Mouse (Mus musculus) myocyte (in vitro differentiated cells): ENCODE measurements around the gene Oprl1. TPM values are rescaled to one million over a fixed set of nuclear protein-coding genes. Genes with fewer than 3 reads are reported as not detected.

Source experiments
- H3K27me3 ChIP-seq: one replicate; pipeline ENCODE4 v1.6.1; 2011; ENCODE audit not compliant: control insufficient read depth, insufficient read depth, insufficient read length
- H3K36me3 ChIP-seq: one replicate; pipeline ENCODE4 v1.6.1; 2011; ENCODE audit not compliant: control insufficient read depth, insufficient read depth
- H3K4me2 ChIP-seq: one replicate; pipeline ENCODE4 v1.6.1; 2011; ENCODE audit warnings: low read depth, control low read depth
- H3K4me3 ChIP-seq: one replicate; pipeline ENCODE4 v1.5.1; 2011; ENCODE audit warnings: mild to moderate bottlenecking, control low read depth, moderate library complexity
- H3K79me2 ChIP-seq: one replicate; pipeline ENCODE4 v1.6.1; 2011; ENCODE audit not compliant: control insufficient read depth, insufficient read depth
- H3ac ChIP-seq: one replicate; pipeline ENCODE4 v1.6.1; 2011; ENCODE audit not compliant: control insufficient read depth, insufficient read length
- CEBPB ChIP-seq: IDR thresholded peaks from 2 replicates; pipeline ENCODE4 v1.6.1; 2011; ENCODE audit warnings: mild to moderate bottlenecking, moderate library complexity; ENCODE audit not compliant: poor library complexity, insufficient read depth, severe bottlenecking
- E2F4 ChIP-seq: IDR thresholded peaks from one replicate; pipeline ENCODE4 v1.6.1; 2011; ENCODE audit warnings: mild to moderate bottlenecking, control low read depth, moderate library complexity; ENCODE audit not compliant: insufficient read depth
- MAX ChIP-seq: IDR thresholded peaks from one replicate; pipeline ENCODE4 v1.6.1; 2011; ENCODE audit warnings: low read depth, mild to moderate bottlenecking, control low read depth
- MYOD1 ChIP-seq, 3 experiments: IDR thresholded peaks; one replicate each; pipeline ENCODE4 v1.6.1; 2011; ENCODE audit warnings: control low read depth in 2 of 3, low read depth in 2 of 3, mild to moderate bottlenecking in 2 of 3, moderate library complexity in 1 of 3; ENCODE audit not compliant: insufficient read length in 2 of 3, control insufficient read depth in 1 of 3
- MYOG ChIP-seq, 3 experiments: IDR thresholded peaks; one replicate each; pipeline ENCODE4 v1.6.1; 2011; ENCODE audit warnings: control low read depth in 2 of 3, low read depth in 2 of 3, mild to moderate bottlenecking in 2 of 3; ENCODE audit not compliant: insufficient read length in 2 of 3, control insufficient read depth in 1 of 3, insufficient read depth in 1 of 3
- POLR2A ChIP-seq: IDR thresholded peaks from one replicate; pipeline ENCODE4 v1.6.1; 2011; ENCODE audit warnings: low read depth, mild to moderate bottlenecking, control low read depth, moderate library complexity; ENCODE audit not compliant: insufficient read length
- POLR2AphosphoS2 ChIP-seq: IDR thresholded peaks from one replicate; pipeline ENCODE4 v1.6.1; 2011; ENCODE audit warnings: low read depth, control low read depth; ENCODE audit not compliant: insufficient read length
- REST ChIP-seq: IDR thresholded peaks from one replicate; pipeline ENCODE4 v1.6.1; 2011; ENCODE audit warnings: mild to moderate bottlenecking, control low read depth, moderate library complexity; ENCODE audit not compliant: insufficient read depth, insufficient read length
- SRF ChIP-seq: IDR thresholded peaks from one replicate; pipeline ENCODE4 v1.6.1; 2011; ENCODE audit warnings: low read depth; ENCODE audit not compliant: control insufficient read depth, insufficient read length
- TCF12 ChIP-seq: IDR thresholded peaks from one replicate; pipeline ENCODE4 v1.6.1; 2011; ENCODE audit warnings: mild to moderate bottlenecking, control low read depth; ENCODE audit not compliant: poor library complexity, insufficient read depth, severe bottlenecking
- TCF3 ChIP-seq: IDR thresholded peaks from one replicate; pipeline ENCODE4 v1.6.1; 2011; ENCODE audit warnings: low read depth, control low read depth; ENCODE audit not compliant: insufficient read length
- USF1 ChIP-seq: IDR thresholded peaks from one replicate; pipeline ENCODE4 v1.6.1; 2011; ENCODE audit warnings: low read depth, mild to moderate bottlenecking, control low read depth, moderate library complexity
- polyA plus RNA-seq: library from polyadenylated mRNA; unstranded; fragments of >200 nt; fragmentation: generic; extraction: Trizol; gene quantifications from one replicate; pipeline ENCODE4 v1.2.1, GENCODE M21; 2012; ENCODE audit warnings: missing spikeins

Oprl1 gene
- polyA plus RNA-seq, 1 experiment: not detected

DNA sequence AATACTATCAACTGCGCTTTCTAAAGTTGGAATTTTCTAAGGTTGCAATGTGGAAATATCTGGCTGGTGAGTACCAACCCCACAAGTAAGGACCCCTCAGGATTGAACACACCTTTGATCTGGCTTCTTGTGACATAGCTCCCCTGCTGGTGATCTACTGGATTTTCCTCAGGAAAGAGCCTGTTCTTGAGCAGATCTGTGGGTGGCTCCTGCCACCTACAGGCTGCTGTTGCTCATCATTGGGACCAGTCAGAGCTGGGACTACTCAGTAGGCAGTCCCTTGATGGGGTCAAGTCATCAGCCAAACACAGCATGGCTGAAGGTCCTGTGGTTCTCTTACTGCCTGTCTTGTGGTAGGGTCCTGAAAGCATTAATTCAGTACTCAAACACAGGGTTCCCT, 36.0 kb upstream of the Oprl1 start:
- no peaks in the 10 kb centered on the region for H3K36me3 ChIP-seq
- H3ac ChIP-seq: no peak overlapping the region
- peaks cover 4% of the 10 kb centered on the region for H3K27me3 ChIP-seq
- H3K4me3 ChIP-seq: no peak overlapping the region
- no peak overlapping the region for H3K4me2 ChIP-seq
- no peaks in the 10 kb centered on the region for H3K79me2 ChIP-seq
- TF ChIP-seq MAX (no peak), MYOD1 (IDR thresholded peaks at IDR 0.05; ENCODE audit: control insufficient read depth in 1 of 3, insufficient read length in 2 of 3, low read depth in 2 of 3) (no peak), TCF12 (no peak), MYOG (IDR thresholded peaks at IDR 0.05; ENCODE audit: control insufficient read depth in 1 of 3, insufficient read depth in 1 of 3, insufficient read length in 2 of 3, low read depth in 2 of 3) (no peak), USF1 (no peak), POLR2AphosphoS2 (no peak)

DNA sequence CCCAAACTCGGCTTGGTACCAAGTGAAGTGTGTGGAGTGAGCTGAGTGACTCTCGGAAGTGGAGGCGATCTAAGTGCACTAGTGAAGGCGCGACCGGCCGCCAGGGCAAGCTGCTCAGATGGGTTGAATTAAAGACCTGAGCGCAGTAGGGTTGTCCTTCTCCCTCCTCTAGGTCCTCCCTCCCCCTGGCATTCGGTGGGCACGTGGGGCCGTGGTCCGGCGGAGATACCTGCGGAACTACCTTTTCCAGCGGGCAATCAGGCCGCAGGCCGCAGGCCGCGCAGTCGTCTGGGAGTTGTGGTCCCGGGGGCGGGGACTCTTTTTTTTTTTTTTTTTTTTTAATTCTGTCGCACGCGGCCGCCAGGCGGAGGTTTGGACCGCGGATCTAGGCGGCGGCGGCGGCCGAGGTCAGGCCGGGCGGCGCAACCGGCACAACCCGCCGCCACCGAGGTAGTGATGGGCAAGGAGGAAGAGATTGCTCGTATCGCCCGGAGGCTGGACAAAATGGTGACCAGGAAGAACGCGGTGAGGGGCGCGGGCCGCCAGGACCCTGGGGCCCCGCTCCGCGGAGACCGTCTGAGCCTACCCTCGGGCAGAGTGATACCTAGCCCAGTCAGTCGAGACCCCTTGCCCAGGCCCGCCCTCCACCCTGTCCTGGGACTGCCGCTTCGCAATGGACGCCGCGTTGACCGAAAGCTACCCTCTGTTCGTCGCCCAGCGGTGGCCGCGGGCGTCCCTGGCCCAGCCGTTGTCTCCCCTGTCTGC, 34.7 kb upstream of the Oprl1 start, which contains the start of gene Tcea2:
Gene Tcea2, plus strand, starts transcription at position 360 of the 765 bp plus-strand sequence.
- no peaks in the 10 kb centered on the region for H3K36me3 ChIP-seq
- H3K4me2 ChIP-seq: peak within 1 kb of the TSS; percentile 92
- H3ac ChIP-seq: peak within 1 kb of the TSS; percentile 40
- H3K4me3 ChIP-seq: peak within 1 kb of the TSS; percentile 39
- TF ChIP-seq POLR2A (peak; percentile 68), CEBPB (no peak), TCF12 (no peak)
- no peaks in the 10 kb centered on the region for H3K79me2 ChIP-seq
- no peaks in the 10 kb centered on the region for H3K27me3 ChIP-seq

DNA sequence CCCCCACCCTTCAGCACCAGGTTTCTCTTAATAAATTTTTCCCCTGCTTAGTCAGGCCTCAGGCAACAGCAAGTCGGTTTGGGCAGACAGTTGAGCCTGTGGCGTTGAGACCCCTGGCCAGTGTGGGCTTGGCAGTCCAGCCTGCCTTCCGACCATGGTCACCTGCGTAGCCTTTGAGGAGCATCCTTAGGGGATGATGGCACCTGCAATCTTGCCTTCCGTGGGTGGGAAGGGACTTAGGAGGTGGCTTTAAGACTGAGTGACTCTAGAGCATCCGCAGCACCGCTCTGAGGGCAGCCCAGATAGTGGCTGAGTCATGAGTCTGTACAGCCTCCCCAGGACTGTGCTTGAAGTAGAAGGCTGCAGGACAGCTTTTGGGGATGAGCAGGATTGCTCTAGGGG, 34.1 kb upstream of the Oprl1 start:
- H3ac ChIP-seq: peak overlapping the region; percentile 40
- peak overlapping the region; percentile 92 for H3K4me2 ChIP-seq
- H3K79me2 ChIP-seq: no peaks in the 10 kb centered on the region
- H3K4me3 ChIP-seq: peak overlapping the region; percentile 39
- TF ChIP-seq MYOD1 (IDR thresholded peaks at IDR 0.05; ENCODE audit: control insufficient read depth in 1 of 3, insufficient read length in 2 of 3, low read depth in 2 of 3) (no peak), REST (no peak), MAX (no peak), USF1 (no peak), MYOG (IDR thresholded peaks at IDR 0.05; ENCODE audit: control insufficient read depth in 1 of 3, insufficient read depth in 1 of 3, insufficient read length in 2 of 3, low read depth in 2 of 3) (no peak), CEBPB (no peak)
- H3K36me3 ChIP-seq: no peaks in the 10 kb centered on the region
- no peaks in the 10 kb centered on the region for H3K27me3 ChIP-seq

DNA sequence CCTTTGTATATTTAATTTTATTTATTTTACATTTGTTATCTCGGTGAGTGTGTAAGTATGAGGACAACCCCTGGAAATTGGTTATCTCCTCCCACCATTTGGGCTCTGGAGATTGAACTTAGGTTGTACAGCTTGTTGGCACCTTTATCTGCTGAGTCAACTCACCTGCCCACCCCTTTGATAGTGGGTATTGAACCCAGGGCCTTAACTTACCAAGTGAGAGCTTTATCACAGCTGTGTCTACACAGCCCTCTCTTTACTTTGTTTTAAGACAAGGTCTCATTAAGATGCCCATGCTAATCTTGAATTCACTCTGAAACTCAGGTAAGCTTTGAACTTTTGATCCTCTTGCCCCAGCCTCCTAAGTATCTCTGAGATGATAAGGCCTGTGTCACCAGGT, 32.8 kb upstream of the Oprl1 start:
- Histone ChIP-seq H3K4me2 (no peak overlapping the region), H3ac (no peak overlapping the region), H3K27me3 (no peaks in the 10 kb centered on the region), H3K79me2 (no peaks in the 10 kb centered on the region), H3K36me3 (no peaks in the 10 kb centered on the region), H3K4me3 (no peak overlapping the region)
- TF ChIP-seq TCF12: no peak
- no peak for TF ChIP-seq MYOD1 (IDR thresholded peaks at IDR 0.05; ENCODE audit: control insufficient read depth in 1 of 3, insufficient read length in 2 of 3, low read depth in 2 of 3)
- no peak for TF ChIP-seq CEBPB
- TF ChIP-seq POLR2A: no peak
- TF ChIP-seq USF1: no peak
- TF ChIP-seq POLR2AphosphoS2: no peak
- no peak for TF ChIP-seq MAX
- TF ChIP-seq MYOG (IDR thresholded peaks at IDR 0.05; ENCODE audit: control insufficient read depth in 1 of 3, insufficient read depth in 1 of 3, insufficient read length in 2 of 3, low read depth in 2 of 3): no peak
- TF ChIP-seq SRF: no peak

DNA sequence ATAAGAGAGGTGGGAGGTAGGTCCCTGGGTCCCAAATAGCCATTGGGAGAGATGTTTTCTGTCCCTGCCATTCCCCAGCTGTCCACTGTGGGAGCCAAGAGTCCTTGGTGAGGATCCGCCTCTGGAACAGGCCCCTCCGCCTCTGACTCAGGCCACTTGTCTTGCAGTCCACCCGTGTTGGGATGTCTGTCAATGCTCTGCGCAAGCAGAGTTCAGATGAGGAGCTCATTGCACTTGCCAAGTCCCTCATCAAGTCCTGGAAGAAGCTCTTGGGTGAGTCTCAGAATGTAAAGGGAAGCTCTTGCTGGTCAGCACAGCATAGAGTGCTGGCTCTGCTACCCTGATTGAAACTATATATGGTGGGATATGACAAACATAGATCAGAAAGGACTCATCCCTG, 31.4 kb upstream of the Oprl1 start:
- H3K4me2 ChIP-seq: no peak overlapping the region
- no peaks in the 10 kb centered on the region for H3K27me3 ChIP-seq
- no peaks in the 10 kb centered on the region for H3K36me3 ChIP-seq
- no peak overlapping the region for H3K4me3 ChIP-seq
- TF ChIP-seq MYOG (IDR thresholded peaks at IDR 0.05; ENCODE audit: control insufficient read depth in 1 of 3, insufficient read depth in 1 of 3, insufficient read length in 2 of 3, low read depth in 2 of 3): no peak
- no peak for TF ChIP-seq E2F4
- no peak for TF ChIP-seq USF1
- TF ChIP-seq MAX: no peak
- no peak for TF ChIP-seq TCF3
- TF ChIP-seq MYOD1 (IDR thresholded peaks at IDR 0.05; ENCODE audit: control insufficient read depth in 1 of 3, insufficient read length in 2 of 3, low read depth in 2 of 3): no peak
- TF ChIP-seq POLR2A: no peak
- TF ChIP-seq TCF12: no peak
- TF ChIP-seq POLR2AphosphoS2: no peak
- H3ac ChIP-seq: no peak overlapping the region
- H3K79me2 ChIP-seq: no peaks in the 10 kb centered on the region
